Mouse (Mus musculus) kidney, postnatal 10 days (tissue): ENCODE data around the gene Cfap298.

ENCODE experiments used
- DNase-seq: peaks from one replicate; pipeline ENCODE4 v3.0.0; 2021; ENCODE audit warnings: mixed read lengths

Cfap298 gene

DNA sequence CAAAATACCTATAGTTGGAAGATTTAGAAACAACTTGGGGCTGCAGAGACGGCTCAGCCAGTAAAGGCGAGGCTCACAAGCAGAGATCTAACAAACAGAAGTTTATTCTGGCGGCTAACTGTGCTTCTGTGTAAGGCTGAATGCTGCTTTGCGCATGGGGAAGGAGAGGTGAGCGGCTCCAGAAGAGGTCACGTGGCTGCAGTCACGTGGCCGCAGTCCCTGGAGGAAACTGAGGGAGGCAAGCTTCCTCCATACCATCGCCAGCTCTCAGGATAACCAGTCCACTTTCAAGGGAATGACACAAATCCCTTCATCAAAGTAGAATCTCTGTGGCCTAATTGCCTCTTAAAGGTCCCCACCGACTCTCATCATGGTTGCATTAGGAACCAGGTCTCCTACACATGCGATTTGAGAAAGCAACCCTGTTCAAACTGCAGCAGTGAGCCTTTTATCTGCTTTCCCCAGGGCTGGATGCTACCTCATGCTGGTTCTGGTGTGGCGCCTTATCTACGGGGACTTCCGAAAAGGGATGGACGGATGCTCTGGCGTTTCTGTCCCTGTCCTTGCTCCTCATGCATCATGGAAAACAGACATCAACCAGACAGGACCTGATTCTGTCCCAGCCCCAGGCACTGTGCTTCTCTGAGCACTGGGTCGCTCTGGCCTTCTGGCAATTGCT, 23.9 kb downstream of the Cfap298 start:
- no peak for DNase-seq

DNA sequence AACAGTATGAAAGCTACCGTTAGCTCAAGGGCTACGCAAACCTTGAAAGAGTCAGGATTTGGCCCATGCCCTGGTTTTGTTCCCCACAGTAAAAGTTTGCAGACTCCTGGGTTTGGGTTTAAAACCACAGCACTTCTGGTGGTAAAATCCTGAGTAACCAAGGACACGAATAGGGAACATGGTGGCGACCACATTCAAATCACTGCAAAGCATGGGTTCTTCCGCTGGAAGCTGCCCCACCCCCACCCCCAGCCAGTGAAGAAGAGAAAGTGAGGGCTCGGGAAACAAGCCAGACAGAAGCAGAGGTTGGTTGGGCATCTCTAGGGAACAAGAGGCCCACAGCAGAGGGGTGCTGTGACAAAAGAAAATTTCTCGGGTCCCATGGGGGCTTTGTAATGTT, 27.7 kb downstream of the Cfap298 start:
- DNase-seq = no peak

DNA sequence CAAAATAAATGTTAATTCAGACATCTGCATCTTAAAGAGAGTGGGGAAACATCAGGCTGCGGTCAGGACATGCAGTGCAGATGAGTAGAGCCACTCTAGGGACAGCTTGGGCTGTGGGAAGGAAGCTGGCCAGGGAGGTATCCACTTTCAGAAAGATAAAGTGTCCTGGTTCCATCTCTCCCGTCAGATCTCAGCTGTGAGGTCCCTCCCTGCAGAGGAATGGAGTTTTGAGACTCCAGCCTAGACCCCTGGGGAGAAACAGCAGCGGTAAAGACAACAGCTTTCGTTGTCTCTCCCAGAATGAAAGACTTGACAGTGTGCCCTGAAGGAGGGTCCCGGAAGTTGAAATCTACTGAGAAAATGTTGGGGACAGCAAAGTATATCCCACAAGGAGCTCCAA, 31.6 kb downstream of the Cfap298 start:
- no peak for DNase-seq

DNA sequence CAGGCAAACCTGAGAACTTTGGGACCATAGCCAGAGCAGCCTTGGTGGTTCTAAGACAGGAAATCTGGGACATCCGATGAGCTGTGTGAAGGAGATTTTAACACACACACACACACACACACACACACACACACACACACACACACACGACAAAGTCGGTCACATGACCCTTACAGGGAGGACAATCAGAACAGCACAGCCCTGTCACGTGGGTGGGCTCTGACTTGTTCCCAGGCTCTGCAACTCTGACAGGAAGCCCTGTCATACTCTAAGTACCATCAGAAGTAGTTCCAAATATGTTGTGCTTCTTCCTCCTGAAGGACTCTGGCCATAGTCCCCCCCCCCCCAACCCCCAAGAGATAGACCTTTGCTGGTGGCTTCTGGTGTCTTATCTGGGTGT, 33.5 kb downstream of the Cfap298 start:
- DNase-seq = peak; percentile 31

DNA sequence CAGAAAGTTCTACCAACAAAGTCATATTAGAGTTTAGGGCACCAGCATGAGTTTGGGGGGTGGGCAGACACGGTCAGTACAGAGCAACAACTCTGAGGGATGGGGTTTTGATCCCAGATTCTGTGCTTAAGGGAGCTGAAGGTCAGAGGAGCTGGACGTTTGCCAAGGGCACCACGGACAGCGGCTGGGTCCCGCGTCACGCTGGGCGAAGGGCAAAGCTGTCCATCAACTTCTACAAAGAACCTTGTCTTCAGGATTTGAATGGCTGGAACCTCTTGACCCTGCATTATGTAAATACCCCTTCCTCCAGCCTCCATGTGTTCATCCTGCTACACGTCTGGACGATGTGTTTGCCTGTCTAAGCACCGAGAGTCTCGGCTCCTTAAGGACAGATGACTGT, 35.4 kb downstream of the Cfap298 start:
- peak; percentile 49 for DNase-seq

DNA sequence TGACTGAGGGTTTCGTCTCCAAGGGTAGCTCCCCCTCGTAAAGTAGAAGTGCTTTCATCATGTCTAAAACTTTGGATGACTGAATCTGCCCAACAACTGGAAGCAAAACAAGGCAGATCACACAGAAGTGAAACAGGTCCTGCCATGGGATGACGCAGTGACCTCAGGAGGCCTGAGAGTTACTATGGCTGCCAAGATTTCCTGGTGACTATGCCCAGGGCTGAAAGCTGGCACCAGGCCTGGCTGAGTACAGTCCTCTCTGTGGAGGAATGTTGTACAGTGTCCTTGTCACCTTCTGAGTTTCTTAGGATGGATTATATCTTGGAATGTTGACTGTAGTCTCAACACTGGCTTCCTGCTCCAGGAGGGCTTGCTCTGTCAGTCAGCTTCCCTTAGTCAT, 37.3 kb downstream of the Cfap298 start:
- DNase-seq = no peak

DNA sequence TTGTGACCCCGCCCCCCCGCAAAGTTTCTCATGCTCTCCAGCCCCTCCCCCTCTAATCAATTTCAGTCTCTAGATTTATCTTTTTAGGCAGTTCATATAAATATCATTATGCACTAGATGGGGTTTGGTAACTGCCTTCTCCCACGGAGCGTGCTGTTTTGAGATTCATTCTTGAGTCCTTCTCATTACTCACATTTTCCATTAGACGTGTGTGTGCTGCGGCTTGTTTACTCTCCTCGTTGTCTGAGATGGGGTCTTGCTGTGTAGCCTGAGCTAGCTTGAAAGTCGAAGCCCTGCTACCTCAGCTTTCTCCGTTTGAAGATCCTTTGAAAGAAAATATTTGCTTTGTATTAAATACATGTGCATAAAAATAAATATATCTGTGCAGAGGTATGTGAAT, 41.1 kb downstream of the Cfap298 start:
- DNase-seq = no peak

DNA sequence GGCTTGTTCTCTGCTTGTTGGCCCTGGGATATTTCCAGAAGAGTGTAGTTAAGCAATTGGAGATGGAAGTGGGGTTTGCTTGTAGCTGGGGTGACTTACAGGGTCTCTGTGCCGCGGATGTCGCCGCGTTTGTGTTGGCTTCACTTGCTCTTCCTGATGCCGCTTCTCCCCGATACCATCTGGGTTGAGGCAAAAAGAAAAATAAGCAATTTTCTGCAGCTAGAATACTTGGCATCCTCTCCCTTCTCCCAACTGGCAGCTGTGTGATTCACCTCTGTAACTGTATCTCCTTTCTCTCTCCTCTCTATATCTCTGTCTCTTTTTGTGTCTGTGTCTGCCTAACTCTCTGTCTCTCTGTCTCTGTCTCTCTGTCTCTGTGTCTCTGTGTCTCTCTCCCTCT, 41.9 kb downstream of the Cfap298 start:
- no peak for DNase-seq

DNA sequence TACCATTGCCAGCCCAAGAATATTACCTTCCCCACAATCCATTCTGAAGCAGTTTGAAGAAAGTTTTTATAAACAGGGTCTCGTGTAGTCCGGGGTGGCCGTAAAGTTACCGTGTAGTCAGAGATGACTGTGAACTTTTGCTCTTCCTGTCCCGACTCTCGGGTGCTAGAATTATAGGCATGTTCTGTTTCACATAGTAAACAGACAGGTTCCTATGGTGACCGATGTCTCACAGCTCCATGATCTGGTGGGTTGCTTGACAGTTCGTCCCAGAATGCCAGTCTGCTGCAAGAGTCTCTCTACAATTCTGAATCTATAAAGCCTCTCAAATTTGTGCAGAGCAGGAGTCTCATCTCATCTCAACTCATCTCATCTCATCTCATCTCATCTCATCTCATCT, 42.8 kb downstream of the Cfap298 start:
- no peak for DNase-seq

DNA sequence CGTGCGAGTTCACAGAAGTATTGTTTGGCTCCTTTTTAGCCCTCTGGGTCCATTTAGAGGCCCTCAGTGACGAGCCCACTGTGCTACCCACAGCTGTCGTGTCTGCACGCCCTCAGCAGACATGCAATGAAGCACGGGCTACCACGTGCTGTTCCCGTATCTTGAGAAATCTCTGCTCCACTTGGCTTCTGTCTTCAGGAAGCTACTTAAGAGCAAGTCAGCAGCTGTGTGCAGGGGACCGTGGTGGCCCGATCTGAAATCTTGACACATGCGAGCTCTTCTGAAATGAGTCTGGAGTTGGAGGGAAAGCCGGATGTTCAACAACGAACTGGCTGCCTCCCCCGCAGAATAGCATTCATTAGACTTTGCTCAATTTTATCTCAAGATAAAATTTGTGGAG, 43.3 kb downstream of the Cfap298 start:
- DNase-seq = peak; percentile 64

DNA sequence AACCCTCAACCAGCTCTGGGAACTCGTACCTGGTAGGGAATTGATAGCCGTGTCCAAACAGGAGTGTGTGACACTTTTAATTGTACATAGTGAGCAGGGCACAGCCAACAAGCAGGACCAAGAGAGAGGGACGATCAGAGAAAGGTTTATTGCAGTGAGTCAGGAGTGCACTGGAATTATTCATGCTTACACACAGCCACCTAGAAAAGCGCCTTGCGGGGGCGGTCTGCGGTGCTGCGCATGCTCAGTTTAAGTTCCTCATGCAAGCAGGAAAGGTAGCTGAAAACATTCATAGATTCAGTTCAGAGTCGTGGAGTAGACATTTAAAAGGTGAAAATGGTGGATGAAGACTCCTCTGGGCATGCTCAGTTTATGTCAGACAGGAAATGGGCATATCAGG, 44.2 kb downstream of the Cfap298 start:
- DNase-seq = no peak

DNA sequence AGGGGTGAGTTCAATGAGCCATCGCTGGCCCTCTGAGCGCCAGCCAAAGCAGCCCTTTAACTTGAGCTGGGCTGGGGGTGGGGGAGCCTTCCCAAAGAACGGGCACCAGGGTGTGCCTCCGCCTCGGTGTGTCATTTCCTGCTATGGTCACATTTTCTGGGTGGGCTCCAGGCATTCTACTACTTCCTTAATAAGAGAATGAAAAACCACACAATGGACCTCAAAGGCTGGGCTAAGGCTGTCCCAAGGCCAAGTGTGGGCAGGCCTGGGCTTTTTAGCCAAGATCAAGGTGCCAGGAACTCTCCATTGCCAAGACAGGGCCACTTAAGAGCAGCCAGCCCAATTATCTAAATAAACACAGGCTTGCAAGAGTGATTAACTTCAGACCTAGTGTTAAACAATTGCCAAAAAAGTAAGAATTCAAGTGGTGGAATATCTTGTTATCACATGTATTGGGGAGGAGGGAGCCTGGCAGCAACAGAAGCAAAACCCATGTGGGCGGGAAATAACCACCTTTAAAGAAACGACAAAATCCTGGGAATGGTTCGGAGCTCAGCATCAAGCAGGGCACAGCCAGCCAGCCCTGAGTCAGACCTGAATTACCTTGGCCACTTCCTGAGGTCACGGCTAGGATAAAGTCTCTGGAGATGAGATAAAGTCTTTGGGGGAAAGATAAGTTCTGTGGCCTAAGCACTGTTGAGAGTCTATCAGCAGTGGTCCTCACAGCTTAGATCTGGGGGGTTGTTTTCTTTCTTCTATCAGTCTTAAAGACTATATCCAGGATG, 48.9 kb downstream of the Cfap298 start:
- peak; percentile 56 for DNase-seq

DNA sequence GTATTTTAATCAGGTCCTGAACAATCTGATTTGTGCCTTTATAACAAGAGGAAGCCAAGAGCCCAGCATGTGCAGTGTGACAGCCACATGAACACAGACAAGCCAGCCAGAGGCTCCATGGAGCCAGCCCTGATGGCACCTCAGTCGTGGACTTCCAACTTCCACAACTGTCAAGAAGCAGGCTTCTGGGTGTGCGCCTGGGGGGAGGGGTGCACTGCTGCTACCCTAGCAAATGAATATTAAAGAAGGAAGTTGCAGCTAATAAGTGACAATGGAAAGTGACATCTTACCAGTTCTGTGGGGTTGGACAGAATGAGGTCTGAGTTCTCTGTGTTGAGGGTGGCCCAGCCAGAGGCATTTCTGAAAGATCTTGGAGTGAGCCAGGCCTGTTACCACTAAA, 49.6 kb downstream of the Cfap298 start:
- DNase-seq = no peak

DNA sequence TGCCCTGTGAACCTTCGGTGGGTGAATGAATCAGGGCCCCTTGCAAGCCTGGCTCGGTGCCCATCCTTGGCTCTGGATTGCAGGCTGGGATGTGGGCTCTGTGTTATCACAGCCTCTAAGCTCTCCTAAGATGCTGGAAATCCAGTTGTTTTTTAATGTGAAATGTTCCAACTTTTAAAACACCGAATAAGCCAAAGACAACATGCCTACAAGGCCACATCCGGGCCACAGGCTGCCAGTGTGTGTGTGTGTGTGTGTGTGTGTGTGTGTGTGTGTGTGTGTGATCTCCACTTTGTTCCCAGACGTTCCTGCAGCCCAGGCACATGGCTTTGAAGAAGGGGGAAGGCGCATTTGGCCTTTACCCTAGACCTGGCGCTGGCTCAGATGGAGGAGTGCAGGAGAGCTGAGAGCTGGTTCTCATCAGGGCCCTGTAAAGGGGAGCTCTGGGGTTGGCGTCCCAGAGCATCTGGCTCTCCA, 52.4 kb downstream of the Cfap298 start:
- DNase-seq = peak; percentile 67

DNA sequence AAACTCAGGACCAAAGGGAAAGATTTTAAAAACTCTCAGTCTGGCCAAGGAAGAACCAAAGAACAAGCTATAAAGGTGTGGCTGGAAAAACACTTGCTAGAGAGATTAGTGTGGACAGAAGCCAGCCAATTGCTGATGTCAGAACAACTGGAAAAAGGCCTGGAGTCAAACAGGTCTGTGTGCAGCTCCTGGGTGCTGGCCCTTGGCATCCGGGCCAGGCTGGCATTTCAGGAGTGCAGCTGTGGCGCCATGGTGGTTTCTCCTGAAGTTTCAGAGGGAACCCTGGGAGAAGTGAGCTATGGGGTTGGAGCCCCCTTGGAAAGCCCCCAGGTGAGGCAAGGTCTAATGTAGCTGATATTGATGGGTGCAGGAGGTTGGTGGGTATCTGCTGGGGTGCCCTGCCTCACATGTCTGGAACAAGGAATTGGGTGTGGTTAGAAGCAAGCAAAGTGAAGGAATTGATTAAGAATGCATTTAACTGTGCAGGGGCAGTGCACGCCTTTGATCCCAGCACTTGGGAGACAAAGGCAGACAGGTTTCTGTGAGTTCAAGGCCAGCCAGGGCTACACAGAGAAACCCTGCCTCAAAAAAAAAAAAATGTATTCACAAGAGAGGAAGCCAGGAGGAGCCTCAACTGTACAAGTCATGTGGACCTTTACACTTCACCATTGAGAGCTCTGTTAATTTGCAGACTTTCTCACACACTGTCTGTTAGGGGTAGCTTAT, 56.6 kb downstream of the Cfap298 start:
- DNase-seq = no peak
